Mouse (Mus musculus) hindbrain, embryonic 13.5 days (tissue): ENCODE data around the gene Zfp692. TPM values are rescaled to one million over a fixed set of nuclear protein-coding genes. Genes with fewer than 3 reads are reported as not detected.

Experiments used
- ATAC-seq: fragments of 200-750 bp; cut with Nextera tagmentation; 2 replicates; pipeline ENCODE4 v1.8.0; 2017; ENCODE audit warnings: moderate TSS enrichment; ENCODE audit not compliant: low FRiP score
- H3K27ac ChIP-seq: fragments of 300-500 bp; sonication (generic); 2 replicates; pipeline ENCODE4 v1.5.1; 2015; ENCODE audit warnings: inconsistent platforms, mild to moderate bottlenecking, moderate library complexity
- H3K27me3 ChIP-seq: fragments of 300-500 bp; sonication (generic); 2 replicates; pipeline ENCODE4 v1.6.1; 2015; ENCODE audit warnings: mild to moderate bottlenecking, inconsistent platforms
- H3K36me3 ChIP-seq: fragments of 300-500 bp; sonication (generic); 2 replicates; pipeline ENCODE4 v1.6.1; 2015; ENCODE audit warnings: mild to moderate bottlenecking, inconsistent platforms
- H3K4me1 ChIP-seq: fragments of 300-500 bp; sonication (generic); replicated peaks from 2 replicates; pipeline ENCODE4 v1.6.1; 2015; ENCODE audit warnings: inconsistent platforms
- H3K4me2 ChIP-seq: fragments of 300-500 bp; sonication (generic); 2 replicates; pipeline ENCODE4 v1.6.1; 2015; ENCODE audit warnings: inconsistent platforms, mild to moderate bottlenecking, moderate library complexity
- H3K4me3 ChIP-seq: fragments of 300-500 bp; sonication (generic); 2 replicates; pipeline ENCODE4 v1.5.1; 2015; ENCODE audit warnings: mild to moderate bottlenecking, inconsistent platforms
- H3K9ac ChIP-seq: fragments of 300-500 bp; sonication (generic); 2 replicates; pipeline ENCODE4 v1.6.1; 2015; ENCODE audit warnings: mild to moderate bottlenecking, inconsistent platforms
- H3K9me3 ChIP-seq: fragments of 300-500 bp; sonication (generic); 2 replicates; pipeline ENCODE4 v1.6.1; 2016; ENCODE audit warnings: inconsistent platforms
- WGBS: fragments of 180-500 bp; shearing (Covaris S2); methylation state at CpG from one replicate; pipeline ENCODE4 v1.1.7; 2015; 5-methylcytosine and 5-hydroxymethylcytosine counted together
- polyA plus RNA-seq: library from polyadenylated mRNA; unstranded; fragments of >200 nt; fragmentation: Nextera tagmentation; extraction: Ambion mirVana; gene quantifications from 2 replicates; pipeline ENCODE4 v1.2.1, GENCODE M21; 2015

The Zfp692 gene
- polyA plus RNA-seq, 1 experiment from 2014 or later, result 26.7 TPM

DNA sequence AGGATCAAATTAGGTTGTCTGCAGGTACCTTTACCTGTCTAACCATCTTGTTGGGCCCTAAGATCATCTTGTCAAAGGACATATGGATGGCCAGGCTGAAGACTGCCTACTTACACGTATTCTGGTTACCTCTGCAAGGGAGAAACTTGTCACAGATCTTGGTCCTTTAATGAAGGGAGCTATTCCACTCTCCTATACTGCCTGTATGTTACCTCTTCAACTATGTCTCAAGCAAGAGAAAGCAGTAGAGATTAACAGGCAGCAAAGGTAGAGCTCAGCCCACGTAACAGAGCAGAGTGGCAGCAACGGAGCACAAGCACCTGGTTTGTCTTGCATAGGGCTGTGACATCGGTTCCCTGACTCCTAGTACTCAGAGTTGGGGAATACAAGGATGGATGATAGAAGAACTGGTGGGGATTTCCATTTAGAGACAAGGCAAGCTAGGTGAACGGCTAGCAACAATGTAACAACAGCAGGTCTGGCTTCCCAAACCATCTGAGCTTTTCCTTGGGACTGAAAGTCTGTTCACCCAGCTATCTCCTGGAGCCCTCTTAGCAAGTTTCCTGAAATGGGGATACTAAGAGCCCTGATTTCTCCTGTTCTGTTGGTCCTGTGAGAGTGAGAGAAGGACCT lies 8.8 kb downstream of the Zfp692 start:
- H3K27me3 ChIP-seq, result no peaks in the 10 kb centered on the region
- H3K4me3 ChIP-seq, result no peak overlapping the region
- no peak for ATAC-seq
- no peak overlapping the region for H3K27ac ChIP-seq
- no peak overlapping the region for H3K4me2 ChIP-seq
- H3K36me3 ChIP-seq, result peaks cover 58% of the 10 kb centered on the region
- peaks cover 4% of the 10 kb centered on the region; the same call in 1 of the 2 replicates for H3K4me1 ChIP-seq
- H3K9ac ChIP-seq, result no peak overlapping the region
- WGBS, result 94% methylated on average over 5 of the region's 5 CpGs
- H3K9me3 ChIP-seq, result no peaks in the 10 kb centered on the region

- WGBS, result 82% methylated on average over 17 of the region's 17 CpGs
- Histone ChIP-seq H3K9me3 (no peaks in the 10 kb centered on the region), H3K4me2 (no peak overlapping the region), H3K9ac (no peak overlapping the region), H3K27ac (no peak overlapping the region), H3K36me3 (peaks cover 57% of the 10 kb centered on the region), H3K4me1 (peaks cover 4% of the 10 kb centered on the region; the same call in 1 of the 2 replicates), H3K4me3 (no peak overlapping the region), H3K27me3 (no peaks in the 10 kb centered on the region)
- no peak for ATAC-seq
Measured at GRCm38 (mm10) chr11:58316344-58316743, 9.5 kb downstream of the Zfp692 start.

DNA sequence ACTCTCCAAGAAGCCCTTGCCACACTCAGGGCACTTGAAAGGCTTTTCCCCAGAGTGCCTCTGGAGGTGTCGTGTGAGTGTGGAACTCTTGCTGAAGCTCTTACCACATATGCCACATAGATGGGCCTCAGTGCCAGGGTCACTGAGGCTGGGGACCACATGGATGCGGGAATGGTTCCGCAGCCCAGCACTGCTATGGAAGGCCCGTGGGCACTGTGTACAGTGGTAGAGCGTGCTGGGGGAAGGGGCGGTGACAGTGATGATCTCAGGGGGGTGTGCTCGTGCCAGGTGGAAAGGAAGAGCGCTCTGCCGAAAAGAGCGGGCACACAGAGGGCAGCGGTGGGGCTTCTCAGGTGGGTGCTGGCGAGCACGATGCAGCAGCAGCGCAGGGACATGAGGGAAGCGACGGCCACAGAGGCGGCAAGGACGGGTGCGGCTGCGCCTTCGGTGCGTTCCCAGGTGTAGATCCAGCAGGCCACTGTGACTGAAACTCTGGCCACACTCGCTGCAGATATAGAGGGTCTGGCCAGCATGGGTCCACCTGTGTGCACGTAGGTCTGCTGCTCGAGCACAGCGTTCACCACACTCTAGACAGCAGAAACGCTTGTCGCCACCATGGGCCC lies 10.0 kb downstream of the Zfp692 start:
- Histone ChIP-seq H3K4me3 (no peak overlapping the region), H3K27me3 (no peaks in the 10 kb centered on the region), H3K4me1 (peaks cover 10% of the 10 kb centered on the region), H3K4me2 (no peak overlapping the region), H3K9me3 (no peaks in the 10 kb centered on the region), H3K36me3 (peaks cover 55% of the 10 kb centered on the region), H3K9ac (no peak overlapping the region), H3K27ac (no peak overlapping the region)
- WGBS, result 69% methylated on average over 28 of the region's 28 CpGs
- no peak for ATAC-seq

DNA sequence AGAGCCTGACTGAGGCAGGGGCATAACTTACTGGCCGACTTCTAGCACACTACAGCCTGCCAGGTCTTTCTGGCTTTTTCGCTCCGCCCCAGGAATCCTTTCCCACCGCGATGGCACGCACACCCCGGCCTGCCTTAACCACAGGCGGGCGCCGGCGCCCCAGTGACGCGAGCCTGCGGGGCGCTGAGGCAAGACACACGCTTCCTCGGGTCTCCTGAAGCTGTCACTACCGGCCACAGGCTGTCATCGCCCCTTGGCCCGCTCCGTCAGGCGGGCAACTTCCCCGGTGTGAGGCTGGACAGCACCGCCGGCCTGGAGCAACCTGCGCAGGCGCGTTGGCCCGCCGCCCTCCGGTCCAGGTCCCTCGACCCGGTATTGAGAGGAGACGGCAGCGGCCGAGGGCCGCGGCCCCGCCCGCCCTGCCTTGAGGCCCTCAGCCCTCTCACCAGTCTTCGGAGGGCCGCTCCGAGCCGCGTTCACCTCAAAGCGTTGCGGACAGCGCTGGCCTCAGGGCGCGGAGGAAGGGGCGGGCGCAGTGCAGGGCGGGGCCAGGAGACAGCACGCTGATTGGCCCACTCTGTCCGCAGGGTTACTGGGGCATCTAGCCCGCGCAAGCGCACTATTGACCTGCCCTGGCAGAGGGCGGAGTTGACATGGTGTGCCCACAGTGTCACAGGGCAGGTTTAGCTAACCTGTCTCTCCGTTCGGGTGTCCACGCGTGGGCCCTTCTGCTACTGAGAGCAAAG lies 16.1 kb downstream of the Zfp692 start:
- Histone ChIP-seq H3K4me3 (peak overlapping the region; percentile 81), H3K27me3 (no peaks in the 10 kb centered on the region), H3K4me2 (peak overlapping the region; percentile 73), H3K9ac (peak overlapping the region; percentile 95), H3K9me3 (no peaks in the 10 kb centered on the region), H3K36me3 (peaks cover 37% of the 10 kb centered on the region), H3K27ac (peak overlapping the region; percentile 97), H3K4me1 (peaks cover 21% of the 10 kb centered on the region)
- WGBS, result under 1% methylated on average over 63 of the region's 63 CpGs
- ATAC-seq, result peak; percentile 98

DNA sequence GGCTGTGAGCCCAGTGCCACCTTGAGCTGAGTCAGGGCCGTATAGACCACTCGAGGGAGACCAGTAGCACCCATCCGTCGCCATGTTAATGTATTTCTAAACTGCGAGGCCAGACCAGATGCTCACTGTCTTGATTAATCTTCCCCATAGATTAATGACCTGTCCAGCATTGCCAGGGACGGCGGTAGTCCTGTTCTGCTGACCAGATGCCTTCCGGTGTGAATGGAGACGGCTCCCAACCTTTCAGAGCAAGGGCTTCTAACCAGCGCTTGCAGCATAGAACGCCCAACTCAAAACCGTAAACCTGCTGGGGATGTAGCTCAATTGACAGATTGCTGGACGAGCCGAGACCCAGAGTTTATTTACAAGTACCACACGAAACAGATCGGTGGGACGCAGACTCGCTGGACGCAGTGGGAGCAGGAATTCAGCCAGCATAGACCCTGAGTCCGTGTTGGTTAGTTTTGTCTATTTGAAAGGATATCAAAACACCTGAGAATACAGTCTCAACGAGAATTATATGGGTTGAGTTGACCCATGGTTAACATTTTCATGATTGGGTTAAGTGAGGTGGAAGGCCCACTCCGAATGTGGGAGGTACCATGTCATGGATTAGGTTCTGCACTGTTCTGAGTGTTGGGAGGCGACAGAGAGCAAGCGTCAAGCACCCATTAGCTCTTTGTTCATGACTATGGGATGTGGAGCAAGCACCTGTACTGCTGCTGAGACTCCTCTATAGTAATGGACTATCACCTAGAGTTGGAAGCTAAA lies 16.9 kb downstream of the Zfp692 start:
- Histone ChIP-seq H3K27ac (peak overlapping the region; percentile 97), H3K9ac (peak overlapping the region; percentile 95), H3K36me3 (peaks cover 30% of the 10 kb centered on the region), H3K4me3 (peak overlapping the region; percentile 81), H3K9me3 (no peaks in the 10 kb centered on the region), H3K4me1 (peaks cover 22% of the 10 kb centered on the region), H3K27me3 (no peaks in the 10 kb centered on the region), H3K4me2 (peak overlapping the region; percentile 73)
- 10% methylated on average over 24 of the region's 24 CpGs for WGBS
- no peak; the same call in 1 of the 2 replicates for ATAC-seq

DNA sequence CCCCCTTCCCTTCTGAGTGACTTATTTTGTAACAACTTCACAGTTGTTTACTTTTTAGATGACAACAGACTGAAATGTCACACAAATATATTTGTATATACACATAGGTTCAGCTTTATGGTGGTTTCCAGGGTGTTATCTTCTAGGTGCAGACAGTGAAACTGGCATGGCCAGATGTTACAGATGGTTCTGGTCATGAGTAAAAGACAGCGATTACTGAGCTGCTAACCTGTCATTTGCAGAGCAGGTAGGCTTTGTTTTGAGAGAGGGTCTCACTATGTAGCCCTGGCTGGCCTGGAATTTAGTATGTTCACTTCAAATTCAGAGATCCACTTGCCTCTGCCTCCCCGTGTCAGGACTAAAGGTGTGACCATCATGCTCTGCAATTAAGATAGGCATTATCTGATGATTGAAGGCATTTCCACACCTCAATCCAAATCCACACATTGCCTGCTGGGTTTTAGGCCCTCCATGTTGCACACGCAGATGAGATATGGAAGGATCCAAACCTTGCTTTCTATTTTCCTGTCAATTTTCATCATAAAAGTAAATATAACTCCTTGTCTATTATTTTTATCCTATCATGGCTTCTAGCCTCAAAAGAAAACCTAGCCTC lies 17.9 kb downstream of the Zfp692 start:
- H3K9me3 ChIP-seq, result no peaks in the 10 kb centered on the region
- no peaks in the 10 kb centered on the region for H3K27me3 ChIP-seq
- no peak for ATAC-seq
- 92% methylated on average over 3 of the region's 3 CpGs for WGBS
- H3K27ac ChIP-seq, result no peak overlapping the region
- H3K4me2 ChIP-seq, result no peak overlapping the region
- H3K4me1 ChIP-seq, result peaks cover 31% of the 10 kb centered on the region
- no peak overlapping the region for H3K4me3 ChIP-seq
- peaks cover 22% of the 10 kb centered on the region for H3K36me3 ChIP-seq
- H3K9ac ChIP-seq, result no peak overlapping the region; the same call in 1 of the 2 replicates

GRCm38 (mm10) chr11:58326781-58327180 lies 19.9 kb downstream of the Zfp692 start:
- Histone ChIP-seq H3K27ac (no peak overlapping the region), H3K36me3 (peaks cover 15% of the 10 kb centered on the region), H3K27me3 (no peaks in the 10 kb centered on the region), H3K9me3 (no peaks in the 10 kb centered on the region), H3K9ac (no peak overlapping the region), H3K4me1 (peaks cover 36% of the 10 kb centered on the region), H3K4me3 (no peak overlapping the region), H3K4me2 (no peak overlapping the region)
- no peak for ATAC-seq
- 97% methylated on average over 3 of the region's 3 CpGs for WGBS

DNA sequence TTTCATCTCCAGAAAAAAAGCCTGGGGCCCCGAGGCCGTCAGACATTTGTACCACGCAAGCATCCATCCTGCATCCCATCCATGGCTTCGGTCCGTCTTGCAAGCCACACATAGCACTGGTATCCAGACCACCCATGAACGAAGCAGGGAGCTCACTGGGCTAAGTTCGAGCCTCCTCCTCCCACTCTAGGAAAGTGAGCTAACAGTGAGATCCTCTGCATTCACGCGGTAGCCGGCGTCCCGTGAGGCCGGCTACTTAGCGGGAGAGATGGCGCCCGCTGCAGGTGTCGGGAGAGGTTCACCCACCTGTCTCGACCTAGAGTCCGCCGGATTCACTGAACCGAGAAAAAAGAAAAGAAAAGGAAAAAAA lies 23.0 kb downstream of the Zfp692 start:
- H3K4me1 ChIP-seq, result peaks cover 50% of the 10 kb centered on the region
- peak overlapping the region; percentile 100 for H3K4me2 ChIP-seq
- H3K27me3 ChIP-seq, result no peaks in the 10 kb centered on the region
- WGBS, result under 1% methylated on average over 21 of the region's 21 CpGs
- peaks cover 33% of the 10 kb centered on the region for H3K36me3 ChIP-seq
- peak; percentile 29 for ATAC-seq
- peak overlapping the region; percentile 88 for H3K9ac ChIP-seq
- H3K4me3 ChIP-seq, result peak overlapping the region; percentile 89
- no peaks in the 10 kb centered on the region for H3K9me3 ChIP-seq
- peak overlapping the region; percentile 87 for H3K27ac ChIP-seq

DNA sequence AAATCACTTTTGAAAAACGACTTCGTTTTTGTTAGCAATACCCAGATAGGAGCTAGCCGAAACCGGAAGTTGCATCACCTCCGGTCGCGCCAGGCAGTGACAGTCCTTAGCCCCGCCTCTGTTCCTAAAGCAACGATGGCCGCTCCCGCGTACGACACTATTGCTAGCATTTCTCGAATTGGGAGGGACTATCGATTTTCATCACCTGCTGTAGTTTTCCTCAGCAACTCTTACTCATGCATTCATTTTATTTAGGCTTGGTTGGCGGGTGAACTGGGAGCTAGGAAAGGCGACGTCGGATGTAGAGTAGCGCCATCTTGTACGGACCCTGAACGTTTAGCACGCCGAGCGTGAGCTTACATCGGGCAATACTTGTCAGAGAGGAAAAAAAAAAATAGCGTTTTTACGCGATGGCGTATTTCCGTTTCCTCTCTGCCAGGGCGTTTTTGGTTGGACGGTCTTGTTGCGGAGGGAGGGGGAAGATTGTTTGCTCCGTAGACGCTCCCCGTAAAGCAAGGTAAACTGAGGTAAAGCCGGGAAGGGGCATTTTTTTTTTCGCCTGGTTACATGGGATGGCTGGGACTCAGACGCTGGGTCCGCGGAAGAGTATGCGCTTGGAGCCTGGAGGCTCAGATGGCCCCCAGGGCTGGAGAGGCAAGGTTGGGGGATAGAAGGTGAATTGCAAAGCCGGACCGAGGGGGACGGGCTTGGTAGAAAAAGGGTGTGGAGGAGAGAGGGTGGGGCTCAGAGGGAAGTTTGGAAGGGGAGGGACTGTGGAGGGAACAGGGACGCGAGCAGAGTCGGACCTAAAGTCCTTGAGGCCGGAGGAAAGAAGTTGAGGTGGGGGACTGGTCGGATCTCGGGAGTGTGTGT lies 23.6 kb downstream of the Zfp692 start, which contains the start of the genes Zfp672 and Sh3bp5l:
TSS of gene Zfp672 (minus strand) at position 64 of the 873 bp plus-strand sequence.
TSS of gene Sh3bp5l (plus strand) at position 449 of the 873 bp plus-strand sequence.
- Histone ChIP-seq H3K9me3 (no peaks in the 10 kb centered on the region), H3K4me2 (peak within 1 kb of the TSS; percentile 100), H3K27ac (peak within 1 kb of the TSS; percentile 87), H3K4me3 (peak within 1 kb of the TSS; percentile 89), H3K27me3 (no peaks in the 10 kb centered on the region), H3K4me1 (peaks cover 51% of the 10 kb centered on the region), H3K9ac (peak within 1 kb of the TSS; percentile 88), H3K36me3 (peaks cover 35% of the 10 kb centered on the region)
- ATAC-seq, result peak; percentile 95
- under 1% methylated on average over 52 of the region's 52 CpGs for WGBS

GRCm38 (mm10) chr11:58331149-58331495 lies 24.3 kb downstream of the Zfp692 start:
- Histone ChIP-seq H3K9ac (peak overlapping the region; percentile 88), H3K27ac (no peak overlapping the region), H3K36me3 (peaks cover 39% of the 10 kb centered on the region), H3K4me2 (peak overlapping the region; percentile 100), H3K27me3 (no peaks in the 10 kb centered on the region), H3K9me3 (no peaks in the 10 kb centered on the region), H3K4me1 (peaks cover 51% of the 10 kb centered on the region), H3K4me3 (peak overlapping the region; percentile 89)
- 20% methylated on average over 10 of the region's 10 CpGs for WGBS
- 0 out of 2 replicates have a peak, but pooled peaks have one; percentile 4 for ATAC-seq

DNA sequence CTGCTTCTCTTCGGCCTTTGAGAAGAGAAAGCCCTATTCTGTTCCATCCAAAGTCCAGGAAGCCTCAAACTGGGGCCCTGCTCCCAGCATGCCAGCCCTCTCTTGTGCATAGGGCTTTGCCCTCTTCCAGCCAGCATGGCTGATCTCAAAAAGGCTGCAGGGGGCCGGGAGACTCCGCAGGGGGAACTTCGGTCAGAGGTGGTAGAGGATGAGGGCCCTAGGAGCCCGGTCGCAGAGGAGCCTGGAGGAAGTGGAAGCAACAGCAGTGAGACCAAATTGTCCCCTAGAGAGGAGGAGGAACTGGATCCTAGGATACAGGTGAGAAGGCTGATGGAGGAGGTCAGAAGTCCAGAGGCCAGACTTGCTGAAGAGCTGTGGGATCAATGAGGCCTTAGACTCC lies 24.7 kb downstream of the Zfp692 start:
- Histone ChIP-seq H3K9me3 (no peaks in the 10 kb centered on the region), H3K27ac (no peak overlapping the region), H3K4me2 (peak overlapping the region; percentile 100), H3K27me3 (no peaks in the 10 kb centered on the region), H3K9ac (peak overlapping the region; percentile 88), H3K36me3 (peaks cover 43% of the 10 kb centered on the region), H3K4me3 (peak overlapping the region; percentile 89), H3K4me1 (peaks cover 51% of the 10 kb centered on the region)
- ATAC-seq, result 0 out of 2 replicates have a peak, but pooled peaks have one; percentile 9
- WGBS, result 89% methylated on average over 6 of the region's 6 CpGs
